Mouse (Mus musculus) CH12.LX (cell line): ENCODE results near the gene Carmil1. TPM values are rescaled to one million over a fixed set of nuclear protein-coding genes. Genes with fewer than 3 reads are reported as not detected.

ENCODE experiments used
- DNase-seq: peaks from one replicate; pipeline ENCODE4 v3.0.0-alpha.2; 2013; ENCODE audit errors: extremely low read depth
- H3K27ac ChIP-seq: 2 replicates; pipeline ENCODE4 v1.5.1; 2012; ENCODE audit warnings: low read depth, mild to moderate bottlenecking, control low read depth, moderate library complexity; ENCODE audit not compliant: insufficient read depth
- H3K27me3 ChIP-seq: replicated peaks from 2 replicates; pipeline ENCODE3; 2012; ENCODE audit warnings: inconsistent platforms
- H3K36me3 ChIP-seq, 2 experiments: replicated peaks in 1 of 2; 2 replicates each; pipeline versions ENCODE3 to v1.6.1; 2012; ENCODE audit warnings: inconsistent platforms in 1 of 2, low read length in 1 of 2, mild to moderate bottlenecking in 1 of 2, mixed read lengths in 1 of 2, moderate library complexity in 1 of 2; ENCODE audit not compliant: control insufficient read depth in 1 of 2, insufficient read depth in 1 of 2
- H3K4me1 ChIP-seq, 2 experiments: 2 replicates each; pipeline ENCODE4 v1.6.1; 2012; ENCODE audit warnings: inconsistent platforms in 1 of 2, moderate library complexity in 1 of 2; ENCODE audit not compliant: insufficient read depth in 2 of 2, control insufficient read depth in 1 of 2
- H3K4me2 ChIP-seq: 2 replicates; pipeline ENCODE4 v1.6.1; 2012; ENCODE audit warnings: low read depth, mild to moderate bottlenecking, control low read depth; ENCODE audit not compliant: poor library complexity, insufficient read depth, severe bottlenecking
- H3K4me3 ChIP-seq, 3 experiments: fragments of 150-350 bp in 1 of 3; sonication (generic) in 1 of 3; replicated peaks in 1 of 3; 2 replicates each; pipeline versions ENCODE3 to v1.5.1; 2011 to 2012; ENCODE audit warnings: low read depth in 2 of 3, low read length in 2 of 3, mild to moderate bottlenecking in 2 of 3, moderate library complexity in 2 of 3, control low read depth in 1 of 3, improper control_type of control experiment in 1 of 3, inconsistent platforms in 1 of 3, mixed read lengths in 1 of 3; ENCODE audit not compliant: poor library complexity in 1 of 3
- H3K79me2 ChIP-seq: replicated peaks from 2 replicates; pipeline ENCODE4 v1.6.1; 2012; ENCODE audit warnings: mild to moderate bottlenecking, moderate library complexity; ENCODE audit not compliant: control insufficient read depth, poor library complexity, insufficient read depth, severe bottlenecking; ENCODE audit errors: extremely low read depth
- H3K9ac ChIP-seq: 2 replicates; pipeline ENCODE4 v1.6.1; 2012; ENCODE audit warnings: low read depth, mild to moderate bottlenecking, control low read depth, moderate library complexity; ENCODE audit not compliant: insufficient read depth
- H3K9me3 ChIP-seq: replicated peaks from 2 replicates; pipeline ENCODE3; 2012; ENCODE audit warnings: low read length, inconsistent platforms, mixed read lengths
- BHLHE40 ChIP-seq: IDR thresholded peaks from 2 replicates; pipeline ENCODE4 v1.6.1; 2011; ENCODE audit warnings: mild to moderate bottlenecking, low read depth, low read length, improper control_type of control experiment
- E2F4 ChIP-seq: IDR thresholded peaks from 2 replicates; pipeline ENCODE4 v1.6.1; 2011; ENCODE audit warnings: low read depth, low read length, improper control_type of control experiment; ENCODE audit not compliant: insufficient replicate concordance
- EP300 ChIP-seq: IDR thresholded peaks from 2 replicates; pipeline ENCODE4 v1.6.1; 2011; ENCODE audit warnings: low read length, improper control_type of control experiment
- GABPA ChIP-seq: IDR thresholded peaks from 2 replicates; pipeline ENCODE4 v1.6.1; 2012; ENCODE audit warnings: low read depth, low read length, improper control_type of control experiment, inconsistent platforms; ENCODE audit not compliant: insufficient replicate concordance
- HCFC1 ChIP-seq: IDR thresholded peaks from 2 replicates; pipeline ENCODE4 v1.6.1; 2012; ENCODE audit warnings: low read depth, mild to moderate bottlenecking, inconsistent platforms, low read length, improper control_type of control experiment
- JUN ChIP-seq: IDR thresholded peaks from 2 replicates; pipeline ENCODE4 v1.6.1; 2011; ENCODE audit warnings: low read depth, mild to moderate bottlenecking, low read length, improper control_type of control experiment, moderate library complexity; ENCODE audit not compliant: insufficient read depth
- MAFK ChIP-seq: IDR thresholded peaks from 2 replicates; pipeline ENCODE4 v1.6.1; 2011; ENCODE audit warnings: low read length, improper control_type of control experiment; ENCODE audit not compliant: insufficient replicate concordance
- MAX ChIP-seq: IDR thresholded peaks from 2 replicates; pipeline ENCODE4 v1.6.1; 2011; ENCODE audit warnings: low read length, improper control_type of control experiment
- MXI1 ChIP-seq: IDR thresholded peaks from 2 replicates; pipeline ENCODE4 v1.6.1; 2011; ENCODE audit warnings: mild to moderate bottlenecking, low read depth, low read length, improper control_type of control experiment
- RAD21 ChIP-seq: IDR thresholded peaks from 2 replicates; pipeline ENCODE4 v1.6.1; 2011; ENCODE audit warnings: low read depth, mild to moderate bottlenecking, low read length, improper control_type of control experiment, moderate library complexity
- RCOR1 ChIP-seq: conservative IDR thresholded peaks from 2 replicates; pipeline ENCODE4 v1.6.1; 2012; ENCODE audit warnings: low read depth, mild to moderate bottlenecking, inconsistent platforms, low read length, improper control_type of control experiment
- TCF12 ChIP-seq: IDR thresholded peaks from 2 replicates; pipeline ENCODE4 v1.6.1; 2014; ENCODE audit warnings: low read depth, mild to moderate bottlenecking, inconsistent platforms, low read length, improper control_type of control experiment
- USF1 ChIP-seq: IDR thresholded peaks from 2 replicates; pipeline ENCODE4 v1.6.1; 2014; ENCODE audit warnings: low read depth, mild to moderate bottlenecking, inconsistent platforms, low read length, improper control_type of control experiment
- USF2 ChIP-seq: conservative IDR thresholded peaks from 2 replicates; pipeline ENCODE4 v1.6.1; 2011; ENCODE audit warnings: low read depth, low read length, improper control_type of control experiment
- ZC3H11A ChIP-seq: IDR thresholded peaks from 2 replicates; pipeline ENCODE4 v1.6.1; 2012; ENCODE audit warnings: low read depth, mild to moderate bottlenecking, inconsistent platforms, low read length, improper control_type of control experiment
- ZKSCAN1 ChIP-seq: IDR thresholded peaks from 2 replicates; pipeline ENCODE4 v1.6.1; 2012; ENCODE audit warnings: low read depth, inconsistent platforms, low read length, improper control_type of control experiment, borderline replicate concordance
- dilution Hi-C: fragments of 300-500 bp; cut with MboI; formaldehyde crosslinking; loops from 2 replicates; pipeline ENCODE4 v1.14.3; 2020; ENCODE audit warnings: low sequenced_read_pairs; ENCODE audit not compliant: extremely low pct_unique_long_range_greater_than_20kb, extremely low pct_ligation_motif_present
- in situ Hi-C: fragments of 300-500 bp; cut with MboI; formaldehyde crosslinking; loops from 3 replicates; pipeline ENCODE4 v1.14.3; 2019; ENCODE audit warnings: low sequenced_read_pairs, low pct_ligation_motif_present, low pct_unique_long_range_greater_than_20kb, mixed read lengths
- polyA plus RNA-seq: library from polyadenylated mRNA; unstranded; fragments of >175 nt; gene quantifications from 2 replicates; pipeline ENCODE4 v1.2.1, GENCODE M21; 2012; ENCODE audit warnings: low read depth; ENCODE audit not compliant: insufficient read length
- total RNA-seq, 2 experiments: library from RNA; depleted of rRNA; stranded (reverse); fragments of 300-350 nt in 1 of 2; fragments of >200 nt in 1 of 2; gene quantifications; 2 replicates each; pipeline ENCODE4 v1.2.3; 2012 to 2014

The Carmil1 gene
- total and polyA plus RNA-seq, 3 experiments = 1.1 to 9.4 (median 7.2) TPM

DNA sequence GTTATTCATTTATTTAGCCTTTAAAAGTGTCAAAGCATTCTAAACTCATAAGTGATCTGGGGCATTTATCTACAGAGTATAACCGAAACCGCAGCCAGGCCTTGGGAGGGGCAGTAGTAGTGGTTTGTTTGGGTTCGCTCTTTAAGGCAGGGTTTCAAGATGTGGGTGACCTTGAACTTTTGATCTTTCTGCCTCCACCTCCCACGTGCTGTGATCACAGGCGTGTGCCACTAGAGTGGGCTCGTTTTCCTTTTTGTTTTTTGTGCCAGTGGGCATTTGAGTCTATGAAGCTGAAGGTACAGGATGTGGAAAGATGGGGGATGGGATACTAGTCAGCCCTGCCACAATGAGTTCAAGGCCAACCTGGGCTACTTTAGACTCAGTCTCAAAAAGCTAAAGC lies 34.3 kb downstream of the Carmil1 start:
- no peak overlapping the region for H3K4me3 ChIP-seq
- no peak overlapping the region for H3K4me2 ChIP-seq
- H3K27ac ChIP-seq = no peak overlapping the region
- TF ChIP-seq TCF12 (no peak), GABPA (no peak), HCFC1 (no peak), E2F4 (no peak), BHLHE40 (no peak), MAFK (no peak), MAX (no peak), ZC3H11A (no peak), ZKSCAN1 (no peak), USF1 (no peak), MXI1 (no peak), JUN (no peak), EP300 (no peak), RAD21 (no peak), USF2 (no peak)
- in situ Hi-C loops = no loop called here
- dilution Hi-C loops = no loop called here
- no peak overlapping the region for H3K9ac ChIP-seq
- no peaks in the 10 kb centered on the region for H3K9me3 ChIP-seq
- H3K79me2 ChIP-seq = no peaks in the 10 kb centered on the region
- H3K27me3 ChIP-seq = no peaks in the 10 kb centered on the region
- H3K4me1 ChIP-seq = no peaks in the 10 kb centered on the region
- DNase-seq = no peak
- no peaks in the 10 kb centered on the region for H3K36me3 ChIP-seq

DNA sequence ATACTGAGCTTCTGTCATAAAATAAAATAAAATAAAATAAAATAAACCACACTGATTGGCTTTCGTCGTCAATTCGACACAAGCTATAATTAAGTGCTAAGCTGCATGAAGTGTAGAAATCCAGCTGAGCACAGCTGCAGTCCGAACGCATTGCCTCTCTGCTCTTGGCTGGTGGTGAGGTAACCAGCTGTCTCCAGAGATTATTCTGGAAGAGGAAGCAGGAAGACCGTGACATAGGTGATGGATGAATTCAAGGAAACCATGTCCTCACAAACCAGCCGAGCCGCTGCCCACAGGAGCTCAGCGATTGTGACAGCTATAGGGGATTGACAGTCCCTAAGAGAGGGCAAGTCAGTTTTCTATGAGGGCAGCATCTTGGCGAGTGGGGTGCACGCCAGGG lies 36.0 kb downstream of the Carmil1 start:
- dilution Hi-C loops = no loop called here
- Histone ChIP-seq H3K4me3 (no peak overlapping the region), H3K27ac (no peak overlapping the region), H3K4me2 (no peak overlapping the region), H3K4me1 (peaks cover 7 to 8% of the 10 kb centered on the region in 2 experiments; a peak in 2 of 4 replicates), H3K9ac (no peak overlapping the region), H3K27me3 (no peaks in the 10 kb centered on the region), H3K9me3 (no peaks in the 10 kb centered on the region), H3K79me2 (no peaks in the 10 kb centered on the region), H3K36me3 (no peaks in the 10 kb centered on the region)
- DNase-seq = no peak
- in situ Hi-C loops = no loop called here
- TF ChIP-seq TCF12 (no peak), RCOR1 (no peak), JUN (no peak)
